Mouse (Mus musculus): ENCODE data around the gene Gm7978. TPM values are rescaled to one million over a fixed set of nuclear protein-coding genes. Genes with fewer than 3 reads are reported as not detected.
"Not testable (repeated sequence)": the region's sequence is repeated elsewhere in the genome, so short reads cannot be mapped to it uniquely, and the experiment has no call there.

Gm7978 gene
- not detected in 2 replicates for polyA plus RNA-seq (2012; rRNA removed)

- H3K36me3 ChIP-seq (ENCODE audit: control insufficient read depth, insufficient read depth, low read length); H3K27ac ChIP-seq (ENCODE audit: insufficient read depth, low read depth, low read length); H3K27me3 ChIP-seq (ENCODE audit: control insufficient read depth, insufficient read depth, low read length); H3K4me3 ChIP-seq (ENCODE audit: low read depth, low read length); H3K4me1 ChIP-seq (ENCODE audit: control insufficient read depth, insufficient read depth, insufficient read length, low read length): not testable (repeated sequence)
- no CpG with 5 or more reads among the region's 1 CpGs for WGBS
These were observed at the start of gene Gm7978 for GRCm38 (mm10) chr5:95736073-95736472. Gm7978 (minus strand) TSS chr5:95736173.

GRCm38 (mm10) chr5:95775690-95776089 lies 39.7 kb upstream of the Gm7978 start, which contains the start of gene E330014E10Rik:
E330014E10Rik (plus strand) TSS chr5:95775990.
- H3K27ac ChIP-seq (ENCODE audit: insufficient read depth, low read depth, low read length); H3K36me3 ChIP-seq (ENCODE audit: control insufficient read depth, insufficient read depth, low read length); H3K4me3 ChIP-seq (ENCODE audit: low read depth, low read length); H3K4me1 ChIP-seq (ENCODE audit: control insufficient read depth, insufficient read depth, insufficient read length, low read length); H3K27me3 ChIP-seq (ENCODE audit: control insufficient read depth, insufficient read depth, low read length): not testable (repeated sequence)
- WGBS: no CpG with 5 or more reads among the region's 2 CpGs

DNA sequence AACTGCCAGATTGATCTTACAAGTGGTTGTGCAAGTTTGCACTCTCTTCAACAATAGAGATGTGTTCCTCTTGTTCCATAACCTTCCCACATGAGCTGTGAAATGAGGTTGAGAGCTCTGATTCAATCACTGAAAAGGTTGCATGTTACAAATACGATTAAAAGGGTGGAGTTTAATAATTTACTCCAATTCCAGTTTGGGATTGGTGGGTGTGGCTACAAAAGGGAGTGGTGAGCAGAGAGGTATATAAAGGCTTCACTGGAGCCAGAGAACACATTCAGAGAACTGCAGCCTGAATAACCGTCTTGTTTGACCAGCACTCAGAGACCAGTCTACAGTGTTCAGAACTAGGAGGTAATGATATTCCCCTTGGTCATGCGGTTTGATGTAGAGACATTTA lies 5.7 kb upstream of the Gm7978 start, which contains the start of gene Gm7982:
Gene Gm7982, plus strand, starts transcription at position 301 of the 400 bp plus-strand sequence.
- not testable (repeated sequence) for H3K4me3 ChIP-seq (ENCODE audit: low read depth, low read length); H3K27ac ChIP-seq (ENCODE audit: insufficient read depth, low read depth, low read length); H3K4me1 ChIP-seq (ENCODE audit: control insufficient read depth, insufficient read depth, insufficient read length, low read length); H3K36me3 ChIP-seq (ENCODE audit: control insufficient read depth, insufficient read depth, low read length); H3K27me3 ChIP-seq (ENCODE audit: control insufficient read depth, insufficient read depth, low read length)
- no CpG with 5 or more reads among the region's 3 CpGs for whole genome bisulfite sequencing

Other genes starting within 250 kb of the Gm7978 start
- gene Gm3286, start 225.4 kb downstream of the Gm7978 start, polyA plus RNA-seq (2012; rRNA removed): not detected in 2 replicates
- gene Gm7971, start 141.3 kb downstream of the Gm7978 start, polyA plus RNA-seq (2012; rRNA removed): not detected in 2 replicates
- not detected in 2 replicates for gene Gm7982, start 5.8 kb upstream of the Gm7978 start, polyA plus RNA-seq (2012; rRNA removed)
- not detected in 2 replicates for gene E330014E10Rik, start 39.8 kb upstream of the Gm7978 start, polyA plus RNA-seq (2012; rRNA removed)
- 0.24 and 0.33 TPM in 2 replicates for gene Cxcl13, start 220.8 kb upstream of the Gm7978 start, polyA plus RNA-seq (2012; rRNA removed)